Mouse (Mus musculus): ENCODE results near the gene Cacng6. TPM values are rescaled to one million over a fixed set of nuclear protein-coding genes. Genes with fewer than 3 reads are reported as not detected.
"Not testable (repeated sequence)": the region's sequence is repeated elsewhere in the genome, so short reads cannot be mapped to it uniquely, and the experiment has no call there.

The Cacng6 gene
- not detected in 2 replicates for total RNA-seq (2015; ENCODE audit: low replicate concordance)
- total RNA-seq (2017; ENCODE audit: low replicate concordance): not detected in 2 replicates

DNA sequence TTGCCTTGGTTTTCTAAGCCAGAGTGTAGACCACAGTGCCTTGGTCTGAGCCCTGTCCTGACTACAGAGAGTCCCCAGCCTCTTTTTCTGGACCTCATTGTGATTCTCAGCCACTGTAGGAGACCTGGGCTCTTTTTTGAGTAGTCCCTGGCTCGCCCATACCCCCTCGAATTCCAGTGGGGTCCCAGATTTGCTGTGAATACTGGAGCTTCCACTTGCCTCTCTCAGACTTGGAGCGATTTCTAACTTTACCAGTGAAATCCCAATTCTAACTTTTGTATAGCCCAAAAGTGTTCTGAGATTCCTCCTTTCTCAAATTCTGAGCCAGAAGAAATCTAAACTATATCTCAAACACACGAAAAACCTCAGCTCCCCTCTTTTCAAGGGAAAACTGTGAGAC, at the start of gene Cacng6:
Gene Cacng6 (plus strand): TSS at position 301 of the 400 bp plus-strand sequence.
- no peak for ATAC-seq (replicated peaks; ENCODE audit: low FRiP score, poor library complexity, severe bottlenecking)

DNA sequence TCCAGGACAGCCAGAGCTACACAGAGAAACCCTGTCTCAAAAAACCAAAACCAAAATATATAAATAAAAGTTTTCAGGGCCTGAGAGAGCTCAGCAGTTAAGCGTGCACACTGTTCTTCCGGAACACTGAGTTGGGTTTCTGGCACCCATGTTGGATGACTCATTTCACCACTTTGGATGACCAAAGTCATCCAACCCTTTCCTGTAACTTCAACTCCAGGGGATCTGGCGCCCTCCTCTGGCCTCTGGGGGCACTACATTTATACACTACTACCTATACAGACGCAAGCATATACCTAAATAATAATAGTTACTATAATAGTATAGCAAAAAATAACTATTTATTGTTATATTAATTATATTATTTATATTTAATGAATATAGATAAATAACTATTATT, 47.2 kb upstream of the Cacng6 start:
- no peak for ATAC-seq (replicated peaks; ENCODE audit: low FRiP score, poor library complexity, severe bottlenecking)

DNA sequence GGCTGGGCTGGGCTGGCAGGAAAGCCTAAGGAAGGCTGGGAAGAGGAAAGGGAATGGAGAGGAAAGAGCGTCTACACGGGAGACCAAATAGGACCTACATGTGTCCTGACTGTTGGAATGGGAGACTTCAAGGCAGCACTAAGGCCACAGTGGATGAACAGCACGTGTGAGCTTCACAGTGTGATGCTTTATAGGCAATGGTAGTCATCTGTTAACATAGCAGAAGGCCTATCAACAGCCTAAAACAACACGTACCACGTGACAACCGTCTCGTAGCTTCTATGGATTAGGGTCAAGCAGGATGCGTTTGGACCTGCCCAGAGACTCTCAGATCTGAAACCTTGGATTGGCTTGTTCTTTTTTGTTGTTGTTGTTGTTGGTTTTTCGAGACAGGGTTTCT, 41.9 kb upstream of the Cacng6 start:
- ATAC-seq (replicated peaks; ENCODE audit: low FRiP score, poor library complexity, severe bottlenecking): no peak

DNA sequence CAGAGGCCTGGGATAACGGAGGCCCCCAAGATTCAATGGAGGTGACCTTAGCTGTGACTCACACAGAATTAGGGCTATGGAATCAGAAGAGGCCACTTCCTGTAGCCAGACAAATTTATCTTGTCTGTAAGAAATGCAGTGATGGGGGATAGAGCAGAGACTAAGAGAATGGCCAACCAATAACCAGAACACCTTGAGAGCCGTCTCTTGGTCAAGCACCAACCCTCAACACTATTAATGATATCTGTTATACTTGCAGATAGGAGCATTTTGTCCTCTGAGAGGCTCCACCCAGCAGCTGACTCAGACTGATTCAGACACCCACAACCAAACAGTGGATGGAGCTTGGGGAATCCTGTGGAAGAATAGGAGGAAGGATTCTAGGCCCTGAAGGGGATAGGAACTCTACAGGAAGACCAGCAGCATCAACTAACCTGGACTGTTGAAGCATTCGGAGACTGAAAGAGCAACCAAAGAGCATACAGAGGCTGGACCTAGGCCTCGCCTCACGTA, 39.1 kb upstream of the Cacng6 start:
- ATAC-seq (replicated peaks; ENCODE audit: low FRiP score, poor library complexity, severe bottlenecking): no peak

DNA sequence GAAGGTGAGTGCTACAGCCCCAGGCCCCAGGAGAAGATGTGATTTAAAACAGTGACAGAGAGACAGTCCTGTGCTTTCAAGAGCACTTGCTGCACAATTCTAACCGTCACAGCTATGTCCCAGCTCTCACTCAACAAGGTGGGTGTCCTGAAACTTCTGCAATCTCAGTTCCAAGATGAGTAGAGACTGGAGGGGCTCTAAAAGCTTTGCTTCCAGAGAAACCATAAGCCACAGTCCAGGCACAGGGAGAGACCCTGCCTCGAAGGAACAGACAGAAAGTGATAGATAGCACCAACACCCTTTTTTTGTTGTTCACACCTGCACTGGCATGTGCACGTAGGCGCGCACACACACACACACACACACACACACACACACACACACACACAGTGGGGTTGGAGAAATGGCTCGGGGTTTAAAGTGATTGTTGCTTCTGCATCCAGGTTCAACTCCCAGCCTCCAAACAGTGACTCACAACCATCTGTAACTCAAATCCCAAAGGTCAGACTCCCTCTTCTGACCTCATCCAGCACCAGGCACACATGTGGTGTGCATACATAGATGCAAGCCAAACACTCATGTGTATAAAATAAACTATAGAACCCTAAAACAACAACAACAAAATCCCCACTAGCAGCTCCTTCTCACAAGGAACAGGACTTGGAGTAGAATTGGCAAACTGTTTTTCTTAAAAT, 37.8 kb upstream of the Cacng6 start:
- no peak for ATAC-seq (replicated peaks; ENCODE audit: low FRiP score, poor library complexity, severe bottlenecking)

DNA sequence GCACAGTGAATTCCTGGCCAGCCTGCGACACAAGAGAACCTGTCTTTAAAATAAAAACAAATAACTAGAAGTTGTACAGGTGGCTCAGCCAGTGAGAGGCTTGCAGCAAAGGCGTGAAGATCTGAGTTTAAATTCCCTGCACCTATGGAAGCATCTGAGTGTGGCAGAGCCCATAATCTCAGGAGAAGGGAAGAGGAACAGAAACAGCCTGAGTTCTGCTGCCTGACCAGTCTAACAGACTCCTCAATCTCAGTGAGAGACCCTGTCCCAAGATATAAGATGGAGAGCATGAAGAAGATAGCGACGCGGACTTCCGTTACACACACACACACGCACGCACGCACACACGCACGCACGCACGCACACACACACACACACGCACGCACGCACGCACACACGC, 36.2 kb upstream of the Cacng6 start:
- no peak for ATAC-seq (replicated peaks; ENCODE audit: low FRiP score, poor library complexity, severe bottlenecking)

DNA sequence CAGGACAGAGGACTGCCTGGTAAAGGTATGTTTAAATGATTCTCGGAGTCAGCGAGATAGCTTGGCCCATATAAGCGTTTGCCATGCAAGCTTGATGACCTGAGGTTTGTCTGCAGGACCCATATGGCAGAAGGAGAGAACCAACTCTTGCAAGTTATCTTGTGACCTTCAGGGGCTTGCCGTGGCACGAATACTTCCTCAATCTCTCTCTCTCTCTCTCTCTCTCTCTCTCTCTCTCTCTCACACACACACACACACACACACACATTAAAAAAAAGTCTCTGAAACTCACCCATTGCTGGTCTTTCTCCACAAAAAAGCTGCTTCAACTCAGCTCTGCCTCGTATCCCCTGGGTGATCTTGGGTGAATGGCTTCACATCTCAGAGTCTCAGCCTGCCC, 35.1 kb upstream of the Cacng6 start:
- no peak for ATAC-seq (replicated peaks; ENCODE audit: low FRiP score, poor library complexity, severe bottlenecking)

DNA sequence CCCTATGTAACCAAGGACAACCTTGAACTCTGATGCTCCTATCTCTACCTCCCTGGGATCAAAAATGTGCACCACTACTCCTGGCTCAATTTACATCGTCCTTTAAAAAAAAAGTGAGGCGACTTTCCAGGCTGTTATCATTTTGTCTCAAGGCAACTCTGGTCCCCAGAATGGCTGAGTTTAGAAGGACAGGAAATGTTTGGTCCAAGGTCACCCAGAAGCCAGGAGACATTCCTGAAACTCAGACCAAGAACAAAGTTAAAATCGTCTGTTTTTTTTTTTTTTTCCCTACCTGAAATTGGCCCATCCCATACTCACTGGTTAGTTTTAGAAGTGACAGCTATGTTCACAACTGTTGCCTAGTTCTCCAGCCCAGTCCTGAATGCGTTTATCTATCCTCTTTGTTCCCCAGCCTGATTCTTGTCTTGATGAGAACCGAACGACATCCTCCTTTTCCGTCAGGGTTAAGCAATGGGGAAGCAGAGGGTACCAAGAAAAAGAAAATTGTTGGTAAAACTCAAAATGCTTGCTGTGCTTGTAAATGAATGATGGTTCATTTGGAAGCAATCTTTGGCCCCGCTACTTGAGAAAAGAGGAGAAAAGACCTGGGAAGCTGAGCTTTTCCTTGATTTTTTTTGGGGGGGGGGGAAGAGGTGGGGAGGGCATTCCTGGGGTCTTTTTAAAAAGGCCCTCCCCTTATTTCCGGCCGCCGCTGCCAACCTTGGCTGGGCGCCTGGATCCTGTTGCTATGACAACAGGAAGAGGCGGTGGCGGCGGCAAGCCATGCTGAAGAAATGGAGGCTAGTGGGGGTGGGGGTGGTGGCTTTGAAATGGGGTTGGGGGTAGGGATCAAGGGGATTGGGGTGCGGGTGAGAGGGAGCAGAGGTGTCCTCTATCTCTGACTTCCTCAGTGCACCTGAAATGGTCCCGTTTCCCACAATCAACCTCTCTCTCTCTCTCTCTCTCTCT, 34.3 kb upstream of the Cacng6 start:
- no peak for ATAC-seq (replicated peaks; ENCODE audit: low FRiP score, poor library complexity, severe bottlenecking)

DNA sequence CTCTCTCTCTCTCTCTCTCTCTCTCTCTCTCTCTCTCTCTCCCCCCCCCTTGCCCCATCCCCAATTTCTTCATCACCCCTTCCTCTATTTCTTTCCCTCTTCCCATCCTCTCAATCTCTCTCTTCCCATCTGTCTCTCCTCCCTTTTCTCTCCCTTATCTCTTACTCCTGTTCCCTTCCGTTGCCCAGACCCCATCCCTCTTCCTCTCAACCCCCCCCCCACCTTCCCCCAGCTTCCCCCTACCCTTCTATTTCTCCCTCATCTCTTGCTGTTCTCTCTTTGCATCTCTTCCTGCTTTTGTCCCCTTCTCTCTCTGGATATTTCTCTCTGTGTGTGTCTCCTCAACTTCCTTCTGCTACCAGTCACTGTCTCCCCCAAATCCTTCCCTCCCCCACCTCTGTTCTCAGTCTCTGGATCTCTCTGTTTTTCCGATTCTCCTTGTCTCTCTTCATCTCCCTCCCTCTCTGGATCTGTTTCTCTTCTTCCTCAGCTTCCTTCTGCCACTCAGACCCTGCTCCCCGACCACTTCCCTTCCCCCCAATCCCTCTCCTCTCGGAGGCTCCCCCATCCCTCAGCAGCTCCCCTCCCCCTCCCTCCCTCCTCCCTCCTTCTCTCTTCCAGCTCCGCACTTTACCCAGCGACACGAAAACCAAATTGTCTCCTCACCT, 33.4 kb upstream of the Cacng6 start, which contains the start of gene Cacng8:
Gene Cacng8 (plus strand): TSS at position 271 of the 668 bp plus-strand sequence.
- ATAC-seq (replicated peaks; ENCODE audit: low FRiP score, poor library complexity, severe bottlenecking): no peak

DNA sequence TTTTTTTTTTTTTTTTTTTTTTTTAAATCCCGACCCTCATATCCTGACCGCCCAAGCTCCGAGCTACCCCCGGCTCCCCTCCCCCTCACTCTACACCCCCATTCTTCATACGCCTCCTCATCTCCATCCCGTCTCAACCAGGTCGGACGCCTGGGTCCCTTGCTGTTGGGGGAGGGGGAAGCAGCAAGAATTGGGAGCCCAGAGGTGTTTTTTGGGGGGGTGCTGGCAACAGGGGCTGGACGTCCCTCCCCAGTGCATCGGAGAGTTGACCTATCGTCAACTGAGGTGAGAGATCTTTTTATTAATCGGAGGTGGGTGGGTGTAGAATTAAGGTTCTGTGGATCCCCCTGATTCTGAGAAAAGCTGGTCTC, 32.9 kb upstream of the Cacng6 start:
- ATAC-seq (replicated peaks; ENCODE audit: low FRiP score, poor library complexity, severe bottlenecking): no peak

DNA sequence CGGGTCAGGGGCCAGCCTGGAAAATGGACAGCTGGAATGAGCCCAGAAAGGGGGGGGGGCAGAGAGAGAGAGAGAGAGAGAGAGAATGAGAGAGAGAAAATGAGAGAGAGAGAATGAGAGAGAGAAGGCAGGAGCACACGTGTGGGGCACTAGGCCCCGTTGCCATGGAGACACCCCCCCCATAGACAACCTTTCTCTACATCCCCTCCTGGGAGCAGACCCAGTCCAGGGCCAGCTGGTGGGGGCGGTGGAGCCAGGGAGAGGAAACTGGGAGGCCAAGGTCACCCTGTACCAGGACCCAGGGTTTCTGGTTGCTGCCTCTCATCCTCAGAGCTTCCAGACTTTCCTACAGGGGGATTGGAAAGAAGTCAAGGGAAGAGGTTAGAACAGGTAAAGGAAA, 32.2 kb upstream of the Cacng6 start:
- no peak for ATAC-seq (replicated peaks; ENCODE audit: low FRiP score, poor library complexity, severe bottlenecking)

DNA sequence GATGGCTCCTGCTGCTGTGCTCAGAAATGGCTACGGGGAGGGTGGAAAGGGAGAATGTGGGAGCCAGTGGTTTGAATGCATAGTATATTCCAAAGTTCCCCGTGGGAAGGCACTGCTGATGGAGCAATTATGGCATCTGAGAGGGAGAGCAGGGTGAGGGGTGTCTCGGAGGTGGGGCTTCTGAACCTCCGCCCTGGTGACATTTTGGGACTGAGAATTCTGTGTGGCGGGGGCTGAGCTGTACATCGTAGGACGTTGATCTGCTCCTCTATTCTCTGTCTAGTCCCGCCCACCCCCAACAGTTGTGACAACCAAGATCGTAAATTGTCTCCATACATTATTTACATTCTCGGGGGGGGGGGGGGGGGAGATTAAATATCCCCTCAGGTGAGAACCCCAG, 26.6 kb upstream of the Cacng6 start:
- ATAC-seq (replicated peaks; ENCODE audit: low FRiP score, poor library complexity, severe bottlenecking): no peak

DNA sequence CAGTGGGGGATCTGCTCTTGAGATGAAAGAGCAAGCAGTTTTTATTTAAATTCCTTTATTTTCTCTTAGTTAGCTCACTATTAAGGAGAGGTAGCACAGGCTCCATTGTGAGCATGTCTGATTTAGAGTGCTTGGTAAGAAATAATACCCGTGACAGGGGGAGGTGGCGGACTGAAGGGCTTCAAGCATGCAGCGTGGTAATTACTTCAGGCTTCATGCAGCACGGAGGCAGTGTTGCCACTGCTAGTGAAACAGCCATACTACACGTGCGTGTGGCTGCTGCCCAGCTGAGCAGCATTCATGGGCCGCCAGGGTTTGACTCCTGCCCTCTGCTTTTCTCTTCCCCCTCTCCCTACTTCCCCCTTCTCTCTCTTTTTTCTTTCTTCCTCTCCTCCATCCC, 26.2 kb upstream of the Cacng6 start:
- ATAC-seq (replicated peaks; ENCODE audit: low FRiP score, poor library complexity, severe bottlenecking): no peak

DNA sequence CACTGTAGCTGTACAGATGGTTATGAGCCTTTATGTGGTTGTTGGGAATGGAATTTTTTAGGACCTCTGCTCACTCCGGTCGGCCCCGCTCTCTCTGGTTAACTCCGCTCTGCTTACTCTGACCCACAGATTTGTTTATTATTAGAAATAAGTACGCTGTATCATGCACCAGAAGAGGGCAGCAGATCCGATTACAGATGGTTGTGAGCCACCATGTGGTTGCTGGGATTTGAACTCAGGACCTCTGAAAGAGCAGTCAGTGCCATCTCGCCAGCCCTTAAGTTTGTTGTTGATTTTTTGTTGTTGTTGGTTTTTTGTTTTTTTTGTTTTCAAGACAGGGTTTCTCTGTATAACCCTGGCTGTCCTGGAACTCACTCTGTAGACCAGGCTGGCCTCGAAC, 25.6 kb upstream of the Cacng6 start:
- not testable (repeated sequence) for ATAC-seq (replicated peaks; ENCODE audit: low FRiP score, poor library complexity, severe bottlenecking)

DNA sequence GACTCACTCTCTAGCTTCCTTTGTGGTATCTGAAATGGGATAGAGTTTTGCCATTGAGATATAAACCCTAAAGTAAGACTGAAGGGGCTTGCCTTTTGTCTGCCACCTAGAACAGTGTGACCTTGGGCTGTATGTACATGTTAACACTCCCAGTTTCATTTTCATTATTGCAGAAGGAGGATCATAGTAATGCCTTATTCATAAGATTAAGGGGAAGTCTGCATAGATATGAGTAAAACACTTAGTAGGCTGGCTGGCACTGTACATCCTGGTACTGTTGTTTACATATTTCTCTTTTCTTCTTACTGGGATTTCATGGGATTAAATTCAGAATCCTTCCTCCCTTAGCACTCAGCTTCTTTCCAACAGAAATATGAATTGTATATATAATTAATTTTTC, 24.1 kb upstream of the Cacng6 start:
- no peak for ATAC-seq (replicated peaks; ENCODE audit: low FRiP score, poor library complexity, severe bottlenecking)

DNA sequence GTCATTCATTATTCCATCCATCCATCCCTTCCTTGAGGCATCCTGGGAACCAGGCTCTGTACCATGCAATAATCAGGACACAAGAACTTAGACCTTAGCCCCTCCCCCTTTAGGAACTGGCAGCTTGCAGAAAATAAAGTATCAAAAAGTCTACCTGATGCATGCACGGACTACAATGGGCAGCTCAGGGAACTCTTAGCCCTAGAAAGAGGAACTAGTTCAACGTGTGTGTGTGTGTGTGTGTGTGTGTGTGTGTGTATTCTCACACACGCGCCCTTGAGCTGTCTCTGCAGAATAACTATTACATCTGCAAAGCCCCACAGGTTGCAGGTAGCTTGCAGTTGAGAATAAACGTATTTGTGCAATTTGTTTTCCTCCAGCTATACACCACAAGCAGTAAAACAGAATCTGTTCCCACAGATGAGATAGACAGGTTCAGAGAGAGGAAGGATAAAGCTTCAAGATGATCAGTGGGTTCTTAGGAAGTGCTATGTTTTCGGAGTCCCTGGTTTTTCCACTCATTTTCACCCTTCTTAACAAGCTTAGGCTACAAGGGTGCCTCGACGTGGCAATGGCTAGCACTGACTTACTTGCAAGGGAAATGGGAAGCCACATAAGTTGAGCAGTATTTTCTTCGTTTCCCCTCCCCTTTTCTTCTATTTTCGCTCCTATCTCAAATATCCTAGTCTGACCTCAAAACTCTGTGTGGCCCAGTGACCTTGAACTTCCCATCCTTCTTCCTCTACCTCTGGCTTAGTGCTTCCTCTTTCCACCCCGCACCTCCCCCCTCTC, 14.1 kb upstream of the Cacng6 start:
- ATAC-seq (replicated peaks; ENCODE audit: low FRiP score, poor library complexity, severe bottlenecking): no peak

DNA sequence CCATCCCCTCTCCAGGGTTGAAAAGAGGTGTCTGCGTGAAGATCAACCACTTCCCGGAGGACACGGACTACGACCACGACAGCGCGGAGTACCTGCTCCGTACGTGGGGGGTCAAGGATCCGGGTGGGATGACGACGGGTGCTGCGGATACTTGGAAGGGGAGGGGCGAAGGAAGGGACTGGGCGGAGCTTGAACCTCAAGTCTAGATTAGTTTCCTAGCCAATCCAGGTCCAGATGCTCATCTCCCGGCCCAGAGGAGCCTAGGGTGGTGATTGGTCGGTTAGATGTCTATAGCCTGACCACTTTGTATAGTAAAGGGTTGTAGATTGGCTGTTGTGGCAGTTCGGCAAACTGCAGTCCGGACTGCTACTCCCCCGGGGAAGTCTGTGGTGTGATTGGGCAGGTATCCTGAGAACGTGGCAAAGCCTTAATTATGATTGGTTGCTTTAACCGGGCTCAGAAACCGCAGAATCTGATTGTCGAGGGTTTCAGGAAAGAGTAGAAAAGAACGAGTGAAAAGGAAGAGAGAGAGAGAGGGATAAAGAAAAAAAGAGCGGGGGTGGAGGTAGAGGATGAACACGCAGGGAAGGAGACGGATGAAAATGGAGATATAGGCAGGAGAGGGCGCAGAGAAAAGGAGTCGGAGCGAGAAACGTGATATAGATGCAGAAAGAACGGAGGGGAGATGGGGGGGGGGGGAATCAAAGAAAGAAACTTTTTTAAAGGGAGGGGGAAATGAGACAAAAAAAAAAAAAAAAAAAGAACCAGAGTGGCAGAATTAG, 12.6 kb upstream of the Cacng6 start:
- ATAC-seq (replicated peaks; ENCODE audit: low FRiP score, poor library complexity, severe bottlenecking): 0 out of 2 replicates have a peak, but pooled peaks have one; percentile 25

DNA sequence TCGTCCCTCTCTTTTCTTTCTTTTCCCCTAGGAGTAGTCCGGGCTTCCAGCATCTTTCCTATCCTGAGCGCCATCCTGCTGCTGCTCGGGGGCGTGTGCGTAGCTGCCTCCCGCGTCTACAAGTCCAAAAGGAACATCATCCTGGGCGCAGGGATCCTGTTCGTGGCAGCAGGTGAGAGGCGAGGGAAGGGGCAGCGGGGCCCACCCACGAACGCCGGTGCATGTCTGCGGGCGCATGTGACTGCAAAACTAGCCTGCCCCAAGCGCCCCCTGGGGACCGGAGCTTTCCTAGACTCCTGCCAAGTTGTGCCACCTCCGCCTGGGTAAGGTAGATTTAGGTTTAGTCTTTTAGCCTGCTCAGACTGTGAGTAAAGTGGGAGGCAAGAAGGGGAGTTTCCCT, 12.0 kb upstream of the Cacng6 start:
- no peak for ATAC-seq (replicated peaks; ENCODE audit: low FRiP score, poor library complexity, severe bottlenecking)

DNA sequence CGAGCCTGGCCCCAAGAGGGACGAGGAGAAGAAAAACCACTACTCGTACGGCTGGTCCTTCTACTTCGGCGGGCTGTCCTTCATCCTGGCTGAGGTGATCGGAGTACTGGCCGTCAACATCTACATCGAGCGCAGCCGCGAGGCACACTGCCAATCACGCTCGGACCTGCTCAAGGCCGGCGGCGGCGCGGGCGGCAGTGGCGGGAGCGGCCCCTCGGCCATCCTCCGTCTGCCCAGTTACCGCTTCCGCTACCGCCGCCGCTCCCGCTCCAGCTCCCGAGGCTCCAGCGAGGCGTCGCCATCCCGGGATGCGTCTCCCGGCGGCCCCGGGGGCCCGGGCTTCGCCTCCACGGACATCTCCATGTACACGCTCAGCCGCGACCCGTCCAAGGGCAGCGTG, 9.1 kb upstream of the Cacng6 start:
- no peak for ATAC-seq (replicated peaks; ENCODE audit: low FRiP score, poor library complexity, severe bottlenecking)

Measured in erythroid progenitor cell, adult 5-6 weeks (primary cell).